Mouse (Mus musculus): ENCODE results near the gene Pcdh8. TPM values are rescaled to one million over a fixed set of nuclear protein-coding genes. Genes with fewer than 3 reads are reported as not detected.

Gene Pcdh8
- not detected for total RNA-seq (2023)

GRCm38 (mm10) chr14:79771094-79771535, at the start of gene Pcdh8:
TSS of gene Pcdh8 (minus strand) at chr14:79771312.

Other genes starting within 250 kb of the Pcdh8 start
- 75.8 TPM for gene Sugt1, start 183.6 kb downstream of the Pcdh8 start, total RNA-seq (2023)
- not detected for gene Cnmd, start 109.1 kb downstream of the Pcdh8 start, total RNA-seq (2023)
- gene Olfm4, start 212.8 kb upstream of the Pcdh8 start, total RNA-seq (2023): not detected

Measured in CD4-positive naive resting alpha-beta T cell, adult 57 days (primary cell).